Mouse (Mus musculus) cerebellum, adult 2 months (tissue): ENCODE results near the gene Mmachc. TPM values are rescaled to one million over a fixed set of nuclear protein-coding genes. Genes with fewer than 3 reads are reported as not detected.
A peak's percentile ranks its signal among the peaks of the same experiment; 100 is the strongest.

ENCODE experiments used
- DNase-seq, 2 experiments: peaks; one replicate each; pipeline ENCODE4 v3.0.0; 2021
- H3K27ac ChIP-seq: fragments of 200-500 bp; 2 replicates; pipeline ENCODE4 v1.5.1; 2012; ENCODE audit warnings: low read length, control low read depth, inconsistent platforms; ENCODE audit not compliant: insufficient read depth
- H3K27me3 ChIP-seq: fragments of 200-500 bp; 2 replicates; pipeline ENCODE4 v1.6.1; 2012; ENCODE audit warnings: inconsistent platforms, mild to moderate bottlenecking, low read length, moderate library complexity; ENCODE audit not compliant: control insufficient read depth, insufficient read depth
- H3K4me1 ChIP-seq: fragments of 200-500 bp; 2 replicates; pipeline ENCODE4 v1.6.1; 2011; ENCODE audit warnings: low read length; ENCODE audit not compliant: control insufficient read depth, insufficient read depth
- H3K4me3 ChIP-seq: fragments of 200-500 bp; replicated peaks from 2 replicates; pipeline ENCODE3; 2011; ENCODE audit warnings: mild to moderate bottlenecking, low read depth, low read length, control low read depth; ENCODE audit not compliant: insufficient read depth
- CTCF ChIP-seq: fragments of 200-500 bp; IDR thresholded peaks from 2 replicates; pipeline ENCODE4 v1.5.1; 2011; ENCODE audit warnings: low read depth, mild to moderate bottlenecking, control low read depth, low read length, moderate library complexity, borderline replicate concordance; ENCODE audit not compliant: insufficient read depth
- POLR2A ChIP-seq: fragments of 200-500 bp; IDR thresholded peaks from 2 replicates; pipeline ENCODE4 v1.6.1; 2011; ENCODE audit warnings: low read length, control low read depth, borderline replicate concordance; ENCODE audit not compliant: insufficient read depth
- WGBS: fragments of 180-500 bp; shearing (Covaris S2); methylation state at CpG from one replicate; pipeline ENCODE4 v1.1.7; 2018; 5-methylcytosine and 5-hydroxymethylcytosine counted together
- polyA plus RNA-seq: library from polyadenylated mRNA; depleted of rRNA; stranded (reverse); fragments of >200 nt; gene quantifications from 2 replicates; pipeline ENCODE4 v1.2.3, GENCODE M21; 2012

The Mmachc gene
- polyA plus RNA-seq, 1 experiment: 19.2 TPM

DNA sequence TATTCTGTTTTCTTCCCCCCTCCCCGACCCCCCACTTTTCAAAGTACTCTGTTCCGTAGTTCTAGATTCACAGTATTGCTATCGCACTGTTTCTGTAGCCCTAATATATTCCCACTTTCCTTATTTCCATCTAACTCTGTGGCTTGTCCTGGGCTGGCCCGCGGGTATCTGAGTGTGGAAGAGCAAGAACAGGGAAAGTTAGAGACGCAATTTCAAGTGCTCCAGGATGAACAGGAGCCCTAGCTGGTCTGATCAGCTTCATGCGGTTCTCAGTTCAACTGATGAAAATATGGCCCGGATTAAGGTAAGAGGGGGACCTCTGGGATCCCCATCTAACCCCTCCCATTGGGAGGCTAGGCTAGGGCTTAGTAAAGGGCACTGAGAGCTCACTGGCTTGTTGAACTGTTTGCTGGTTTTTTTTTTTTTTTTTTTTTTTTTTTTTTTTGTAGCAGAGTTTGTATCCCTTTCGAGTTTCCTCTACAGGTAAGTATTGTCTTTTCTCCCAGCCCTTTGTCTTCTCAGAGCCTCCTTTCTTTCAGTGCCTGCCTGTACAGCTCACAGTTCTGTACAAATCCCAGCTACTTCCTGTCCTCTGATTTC lies 685 bp upstream of the Mmachc start:
- peak in 1 of 2 experiments; percentile 26 for DNase-seq
- WGBS: 3% methylated on average over 9 of the region's 9 CpGs
- H3K4me3 ChIP-seq: peak overlapping the region; percentile 50
- TF ChIP-seq POLR2A (no peak), CTCF (no peak)
- 0 out of 2 replicates have a peak, but pooled peaks cover 4% of the 10 kb centered on the region for H3K4me1 ChIP-seq
- H3K27ac ChIP-seq: no peak overlapping the region
- H3K27me3 ChIP-seq: no peaks in the 10 kb centered on the region

DNA sequence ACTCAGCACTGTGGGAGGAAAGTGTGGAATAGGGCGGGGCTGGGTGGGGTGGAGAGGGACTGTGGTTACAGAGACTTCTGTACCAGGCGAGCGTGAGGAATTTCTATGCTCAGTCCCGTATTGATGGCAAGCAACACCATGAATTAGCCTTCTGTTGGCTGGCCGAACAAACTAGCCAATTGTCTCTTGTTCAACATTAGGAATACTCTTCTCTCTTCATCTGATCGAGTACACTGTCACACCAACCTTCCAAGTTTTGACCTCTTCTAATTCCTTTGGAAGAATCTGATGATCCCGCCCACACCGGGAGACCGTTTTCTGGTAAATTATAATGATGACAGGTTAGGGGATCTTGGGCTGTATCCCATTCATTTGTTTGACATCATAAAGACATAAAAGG lies 540 bp downstream of the Mmachc start:
- TF ChIP-seq CTCF (no peak), POLR2A (no peak)
- Histone ChIP-seq H3K27ac (peak overlapping the region; percentile 89), H3K27me3 (no peaks in the 10 kb centered on the region), H3K4me1 (0 out of 2 replicates have a peak, but pooled peaks cover 3% of the 10 kb centered on the region), H3K4me3 (peak overlapping the region; percentile 95)
- WGBS: 10% methylated on average over 9 of the region's 9 CpGs
- DNase-seq: no peak

DNA sequence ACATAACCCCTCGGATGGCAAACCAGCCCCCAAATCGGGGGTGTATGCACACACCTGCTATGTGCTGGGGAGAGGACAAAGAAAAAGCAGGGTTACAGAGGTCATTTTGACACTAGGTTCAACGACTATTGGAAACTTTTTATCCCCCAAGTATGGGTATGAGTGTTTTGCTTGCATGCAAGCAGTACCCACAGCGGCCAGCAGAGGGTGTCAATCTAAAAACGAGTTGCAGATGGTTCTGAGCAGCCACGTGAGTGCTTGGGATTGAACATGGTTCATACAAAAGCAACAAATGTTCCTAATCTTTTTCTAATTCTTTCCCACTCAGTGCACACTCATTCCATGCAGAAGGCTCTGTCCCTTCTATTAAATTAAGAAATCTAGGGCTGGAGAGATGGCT lies 4.4 kb downstream of the Mmachc start:
- TF ChIP-seq POLR2A: no peak
- peak; percentile 64 for TF ChIP-seq CTCF
- WGBS: 30% methylated on average over 6 of the region's 6 CpGs

DNA sequence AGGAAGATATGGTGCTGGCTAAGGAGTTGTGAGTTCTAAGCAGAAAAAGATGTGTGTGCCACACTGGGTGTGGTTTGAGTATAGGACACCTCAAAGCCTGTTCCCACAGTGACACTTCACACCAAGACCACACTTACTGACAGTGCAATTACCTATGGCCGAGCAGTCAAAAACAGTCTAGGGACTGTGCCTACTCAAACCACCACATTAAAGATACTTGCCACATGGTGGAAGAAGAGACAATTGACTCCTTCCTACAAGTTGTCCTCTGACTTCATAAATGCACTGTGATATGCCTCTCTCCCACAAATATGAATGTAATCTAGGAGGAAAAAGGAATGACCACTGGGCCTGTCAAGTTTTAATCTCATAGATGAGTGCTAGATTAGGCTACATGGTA lies 7.2 kb downstream of the Mmachc start:
- WGBS: 90% methylated on average over 1 of the region's 1 CpGs
- no peak for DNase-seq
- TF ChIP-seq CTCF: no peak
- no peak for TF ChIP-seq POLR2A
- H3K27me3 ChIP-seq: no peaks in the 10 kb centered on the region
- no peak overlapping the region for H3K27ac ChIP-seq
- H3K4me3 ChIP-seq: no peak overlapping the region
- H3K4me1 ChIP-seq: no peaks in the 10 kb centered on the region

More for the DNA sequence above, 4.4 kb downstream of the Mmachc start:
- Histone ChIP-seq H3K4me3 (no peak overlapping the region), H3K4me1 (no peaks in the 10 kb centered on the region), H3K27ac (no peak overlapping the region), H3K27me3 (no peaks in the 10 kb centered on the region)
- peak; percentile 42 to 59 for DNase-seq

DNA sequence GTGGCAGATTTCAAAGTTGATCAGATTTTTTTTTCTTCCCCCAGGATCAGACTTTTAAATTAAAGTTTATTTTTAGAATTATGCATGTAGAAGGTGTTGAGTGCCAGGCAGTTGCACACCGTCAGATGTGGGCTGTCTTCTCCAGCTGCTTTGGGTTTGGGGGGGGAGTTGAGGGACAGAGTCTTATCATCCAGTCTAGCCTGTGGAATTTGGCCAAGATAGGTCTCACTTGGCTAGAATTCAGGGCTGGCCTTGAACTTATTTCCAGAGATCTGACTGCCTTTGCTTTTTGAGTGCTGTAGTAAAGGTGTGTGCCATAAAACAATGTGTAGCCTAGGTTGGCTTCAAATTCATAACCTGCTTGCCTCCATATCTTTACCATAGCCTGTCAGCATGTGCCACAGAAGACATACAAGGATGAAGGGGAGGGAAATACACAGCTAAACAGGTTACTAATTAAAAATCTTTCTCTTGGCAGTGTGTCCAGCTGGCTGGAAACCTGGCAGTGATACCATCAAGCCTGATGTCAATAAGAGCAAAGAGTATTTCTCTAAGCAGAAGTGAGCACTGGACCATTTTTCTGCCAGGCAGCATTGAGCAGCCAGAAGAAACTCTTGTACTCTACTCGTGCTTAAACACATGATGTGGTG lies 9.4 kb downstream of the Mmachc start:
- no peak for TF ChIP-seq CTCF
- TF ChIP-seq POLR2A: no peak
- DNase-seq: no peak
- H3K4me1 ChIP-seq: no peaks in the 10 kb centered on the region
- 0 out of 2 replicates have a peak overlapping the region, but pooled peaks have one; percentile 53 for H3K27ac ChIP-seq
- no peak overlapping the region for H3K4me3 ChIP-seq
- no peaks in the 10 kb centered on the region for H3K27me3 ChIP-seq
- WGBS: 32% methylated on average over 2 of the region's 2 CpGs

DNA sequence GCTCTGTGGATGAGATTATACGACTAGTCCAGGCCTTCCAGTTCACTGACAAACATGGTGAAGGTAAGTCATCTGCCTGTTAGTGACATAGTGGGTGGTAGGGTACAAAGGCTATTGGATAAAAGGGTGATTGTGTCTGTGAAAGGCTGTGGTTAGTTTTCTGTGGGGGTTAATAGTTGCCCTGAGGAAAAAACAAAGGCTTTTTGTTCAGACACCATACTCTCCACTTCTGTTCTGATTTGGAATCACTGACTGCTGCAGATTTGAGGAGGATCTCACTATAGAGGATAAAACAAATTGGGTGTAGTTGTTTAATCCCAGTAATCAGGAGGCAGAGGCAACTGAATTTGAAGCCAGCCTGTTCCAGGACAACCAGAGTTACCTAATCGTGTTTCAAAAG lies 14.4 kb downstream of the Mmachc start:
- 83% methylated on average over 2 of the region's 2 CpGs for WGBS
- H3K27ac ChIP-seq: no peak overlapping the region

DNA sequence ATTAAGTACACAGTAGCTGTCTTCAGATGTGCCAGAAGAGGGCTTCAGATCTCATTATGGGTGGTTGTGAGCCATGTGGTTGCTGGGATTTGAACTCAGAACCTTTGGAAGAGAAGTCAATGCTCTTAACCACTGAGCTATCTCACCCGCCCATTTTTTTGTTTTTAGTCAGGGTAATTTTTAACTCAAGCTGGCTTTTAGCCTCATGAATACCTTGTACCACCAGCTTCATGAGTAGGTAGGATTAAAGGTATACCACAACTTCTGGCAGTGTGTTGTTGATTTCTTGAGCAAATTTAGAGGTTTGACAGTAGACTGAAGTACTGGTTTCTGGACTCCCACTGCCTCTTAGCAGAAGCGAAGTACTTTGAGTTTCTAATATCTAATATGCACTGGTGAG lies 16.1 kb downstream of the Mmachc start:
- no peak for DNase-seq
- Histone ChIP-seq H3K4me3 (no peak overlapping the region), H3K27me3 (no peaks in the 10 kb centered on the region), H3K4me1 (no peaks in the 10 kb centered on the region), H3K27ac (no peak overlapping the region)
- 89% methylated on average over 2 of the region's 2 CpGs for WGBS
- TF ChIP-seq CTCF (no peak), POLR2A (no peak)

More for the DNA sequence above, 14.4 kb downstream of the Mmachc start:
- TF ChIP-seq CTCF (no peak), POLR2A (no peak)
- no peaks in the 10 kb centered on the region for H3K4me1 ChIP-seq
- DNase-seq: no peak
- H3K27me3 ChIP-seq: no peaks in the 10 kb centered on the region
- H3K4me3 ChIP-seq: no peak overlapping the region

DNA sequence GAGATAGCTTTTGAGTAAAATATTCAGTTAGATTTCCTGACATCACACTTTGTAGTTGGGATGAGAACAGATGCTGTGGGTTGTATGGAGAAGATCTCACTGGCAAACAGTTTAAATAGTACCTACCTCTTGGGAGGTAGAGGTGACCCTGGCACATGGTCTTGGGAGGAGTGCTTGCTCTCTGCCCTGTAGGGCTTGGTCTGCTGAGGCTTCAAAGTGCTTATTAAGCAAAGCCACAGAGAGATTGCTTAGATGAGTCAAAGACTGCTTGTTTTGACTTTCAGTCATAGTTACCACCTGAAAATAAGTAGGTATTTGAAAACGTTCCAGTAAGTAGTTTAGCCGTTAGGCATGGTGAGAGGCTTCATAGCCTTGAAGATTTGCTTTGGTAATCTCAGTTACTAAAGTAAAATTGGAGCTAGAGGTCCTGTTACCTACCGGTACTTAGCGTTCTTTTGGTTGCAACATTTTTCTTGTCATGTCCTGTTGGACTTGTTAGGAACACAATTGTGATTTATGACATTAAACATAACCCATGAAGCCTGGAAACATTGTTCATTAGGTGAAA lies 18.8 kb downstream of the Mmachc start:
- no peak overlapping the region for H3K27ac ChIP-seq
- WGBS: 90% methylated on average over 4 of the region's 4 CpGs
- H3K4me1 ChIP-seq: 0 out of 2 replicates have a peak, but pooled peaks cover 2% of the 10 kb centered on the region
- TF ChIP-seq POLR2A: no peak
- no peak for TF ChIP-seq CTCF
- DNase-seq: no peak
- H3K27me3 ChIP-seq: no peaks in the 10 kb centered on the region
- no peak overlapping the region for H3K4me3 ChIP-seq
